Mouse (Mus musculus): ENCODE results near the gene Cnot11.
A peak's percentile ranks its signal among the peaks of the same experiment; 100 is the strongest.

The Cnot11 gene

DNA sequence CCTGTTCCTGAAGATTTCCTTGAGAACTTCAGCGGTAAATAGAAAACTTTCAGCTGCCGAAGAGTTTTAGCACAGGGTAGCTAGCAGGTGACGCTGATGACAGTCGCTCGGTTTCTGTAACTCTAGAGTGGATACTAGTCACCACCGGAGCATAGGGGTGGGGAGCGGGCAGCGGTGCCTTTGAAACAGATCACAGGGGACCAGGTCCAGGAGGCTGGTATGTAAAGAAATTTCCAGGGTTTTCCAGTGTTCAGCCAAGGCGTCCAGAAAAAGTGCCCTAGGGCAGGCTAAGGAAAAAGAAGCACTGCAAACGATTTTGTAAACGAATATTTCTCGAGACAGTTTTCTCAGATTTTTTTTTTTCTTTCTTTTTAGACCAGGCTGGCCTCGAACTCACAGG, at the start of gene Cnot11:
Gene Cnot11, plus strand, starts transcription at position 162 of the 400 bp plus-strand sequence.
- no peak for DNase-seq

DNA sequence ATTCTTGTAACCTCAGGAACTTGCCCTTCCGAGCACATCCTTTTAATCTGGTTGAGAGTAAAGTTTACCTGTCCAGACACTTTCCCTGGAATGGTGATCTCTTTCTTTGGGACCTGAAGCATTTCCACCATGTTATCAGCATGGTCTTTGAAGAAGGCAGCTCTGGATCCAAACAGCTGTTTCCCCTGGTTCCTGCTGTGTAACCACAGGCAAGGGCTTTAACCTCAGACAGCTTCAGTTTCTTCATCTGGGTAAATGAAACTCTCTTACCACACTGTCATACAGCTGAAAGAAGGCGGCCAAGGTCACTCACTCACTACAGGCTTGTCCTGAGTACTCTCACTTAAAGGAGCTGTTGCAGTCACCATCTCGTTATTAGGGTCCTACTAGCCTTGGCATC, 47.4 kb upstream of the Cnot11 start:
- DNase-seq = no peak

DNA sequence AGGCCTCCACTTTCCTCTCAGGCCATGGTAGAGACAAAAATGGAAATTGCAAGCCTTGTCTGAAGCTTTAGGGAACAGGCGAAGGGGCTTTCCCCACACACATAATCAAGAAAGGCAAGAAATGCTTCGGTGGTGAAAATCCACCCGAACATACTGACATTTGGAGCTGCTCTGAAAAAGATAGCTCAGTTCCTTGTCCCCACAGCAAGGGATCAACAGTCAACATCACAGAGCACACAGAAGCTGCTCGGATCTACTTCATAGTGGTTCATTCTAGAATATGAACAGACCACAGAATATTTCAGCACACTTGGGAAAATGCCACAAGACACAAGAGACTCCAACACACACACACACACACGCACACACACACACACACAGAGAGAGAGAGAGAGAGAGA, 41.6 kb upstream of the Cnot11 start:
- no peak for DNase-seq

DNA sequence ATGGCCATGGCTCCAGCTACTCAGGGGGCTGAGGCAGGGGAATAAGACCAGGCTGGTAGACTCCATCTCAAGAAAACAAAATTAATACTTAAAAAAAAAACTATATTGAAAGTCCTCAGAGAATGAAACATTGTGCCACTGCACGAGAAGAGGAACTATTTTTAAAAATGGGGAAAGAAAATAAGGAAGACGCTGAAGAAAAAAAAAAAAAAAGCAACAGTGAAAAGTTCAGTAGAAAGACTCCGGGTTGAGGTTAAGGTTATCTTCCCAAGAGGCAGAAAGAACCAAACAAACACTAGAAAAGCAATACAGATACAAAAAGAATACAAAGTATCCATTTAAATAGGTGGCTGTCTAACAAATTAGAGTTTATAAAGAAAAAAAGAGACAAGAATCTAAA, 41.1 kb upstream of the Cnot11 start:
- DNase-seq = no peak

DNA sequence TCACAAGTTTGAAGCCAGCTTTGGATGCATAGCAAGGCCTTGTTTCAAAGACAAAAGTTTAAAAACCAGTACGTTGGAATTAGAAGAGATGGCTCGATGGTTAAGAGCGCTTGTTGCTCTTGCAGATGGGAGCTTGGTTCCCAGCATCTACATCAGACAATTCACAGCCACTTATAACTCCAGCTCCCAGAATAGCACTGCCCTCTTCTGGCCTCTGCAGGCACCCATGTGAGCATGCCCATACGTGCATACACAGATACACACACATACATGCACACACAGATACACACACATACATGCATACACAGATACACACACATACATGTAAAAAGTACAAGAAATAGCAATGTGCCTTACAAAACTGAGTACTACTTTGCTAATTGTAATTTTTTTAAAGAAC, 37.8 kb upstream of the Cnot11 start:
- DNase-seq = no peak

DNA sequence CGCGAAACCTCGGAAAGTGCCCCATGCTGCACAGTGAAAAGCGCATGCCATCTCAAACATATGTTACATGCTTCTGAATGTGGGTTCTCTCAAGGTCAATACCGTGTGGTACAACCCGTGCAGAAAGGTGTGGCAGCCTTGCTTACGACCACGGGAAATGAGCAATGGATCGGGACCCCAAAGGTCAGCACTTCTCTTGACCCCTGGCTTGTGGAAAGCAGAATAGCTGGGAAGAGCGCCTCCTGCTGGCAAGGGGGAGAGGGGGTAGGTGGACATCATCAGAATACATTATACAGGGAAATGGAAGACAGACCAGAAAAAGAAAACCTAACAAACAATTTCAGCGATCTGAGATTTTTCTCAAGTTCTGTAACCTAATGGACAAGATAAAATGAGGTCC, 37.0 kb upstream of the Cnot11 start:
- DNase-seq = no peak

DNA sequence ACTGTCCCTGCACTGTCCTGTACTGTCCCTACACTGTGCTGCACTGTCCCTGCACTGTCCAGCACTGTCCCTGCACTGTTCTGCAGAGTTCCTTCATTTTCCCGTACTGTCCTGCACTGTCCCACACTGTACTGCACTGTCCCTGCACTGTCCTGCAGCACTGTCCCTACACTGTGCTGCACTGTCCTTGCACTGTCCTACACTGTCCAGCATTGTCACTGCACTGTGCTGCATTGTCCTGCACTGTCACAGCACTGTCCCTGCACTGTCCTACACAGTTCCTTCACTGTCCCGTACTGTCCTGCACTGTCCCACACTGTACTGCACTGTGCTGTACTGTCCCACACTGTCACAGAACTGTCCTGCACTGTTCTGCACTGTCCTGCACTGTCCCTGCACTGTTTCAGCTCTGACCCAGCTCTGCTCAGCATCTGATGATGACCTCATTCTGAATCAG, 35.3 kb upstream of the Cnot11 start:
- no peak for DNase-seq

DNA sequence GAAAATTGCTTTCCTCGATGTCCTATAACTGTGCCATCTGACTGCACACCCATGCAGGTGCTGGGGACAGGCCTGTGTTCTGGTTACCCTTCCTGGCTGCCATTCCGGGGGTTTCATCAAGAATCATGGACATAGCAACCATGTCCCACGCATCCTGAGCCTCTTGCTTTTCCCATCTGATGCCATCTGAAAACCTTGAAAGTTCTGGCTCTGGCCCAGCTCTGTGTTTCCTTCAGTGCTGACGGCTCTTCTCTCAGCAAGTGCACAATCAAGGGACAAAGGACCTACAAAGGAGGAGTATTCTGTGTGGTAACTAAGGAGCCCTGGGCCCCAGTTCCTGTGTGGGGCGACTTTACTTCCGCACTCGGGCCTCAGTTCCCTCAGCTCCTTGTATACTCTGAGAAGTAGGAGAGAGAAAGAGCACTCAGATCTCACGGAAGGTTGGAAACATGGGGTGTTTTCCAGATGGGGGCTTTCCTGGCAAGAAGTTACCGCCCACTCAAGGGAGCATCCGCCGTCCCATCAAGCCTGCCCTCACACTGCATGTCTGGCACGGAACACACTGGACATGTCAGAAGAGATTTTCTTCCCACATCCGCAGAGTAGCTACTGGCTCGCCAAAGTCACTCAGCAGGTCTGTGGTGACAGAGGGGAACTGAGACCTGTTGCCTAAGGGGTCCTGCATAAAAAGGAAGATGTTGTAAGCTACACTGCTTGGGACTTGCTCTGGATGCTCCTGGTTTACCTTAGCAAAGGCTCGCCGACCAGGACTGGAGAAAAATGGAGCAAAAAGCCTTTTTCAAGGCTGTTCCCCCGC, 31.8 kb upstream of the Cnot11 start:
- peak; percentile 20 for DNase-seq

DNA sequence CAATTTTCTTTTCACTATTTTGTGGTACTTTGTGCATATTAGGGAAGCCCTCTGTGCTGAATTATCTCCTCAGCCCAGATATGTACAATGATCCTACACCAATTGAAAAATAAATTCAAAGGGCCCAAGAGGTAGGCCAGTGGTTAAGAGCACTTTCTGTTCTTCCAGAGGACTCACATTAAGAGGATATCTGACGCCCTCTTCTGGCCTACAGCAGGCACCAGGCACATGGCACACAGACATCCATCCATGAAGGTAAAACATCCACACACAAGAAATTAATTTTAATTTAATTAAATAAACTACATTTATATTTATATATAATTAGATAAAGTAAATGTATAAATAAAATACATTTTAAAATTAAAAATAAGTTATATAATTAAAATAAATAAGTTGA, 30.5 kb upstream of the Cnot11 start:
- DNase-seq = peak; percentile 77

DNA sequence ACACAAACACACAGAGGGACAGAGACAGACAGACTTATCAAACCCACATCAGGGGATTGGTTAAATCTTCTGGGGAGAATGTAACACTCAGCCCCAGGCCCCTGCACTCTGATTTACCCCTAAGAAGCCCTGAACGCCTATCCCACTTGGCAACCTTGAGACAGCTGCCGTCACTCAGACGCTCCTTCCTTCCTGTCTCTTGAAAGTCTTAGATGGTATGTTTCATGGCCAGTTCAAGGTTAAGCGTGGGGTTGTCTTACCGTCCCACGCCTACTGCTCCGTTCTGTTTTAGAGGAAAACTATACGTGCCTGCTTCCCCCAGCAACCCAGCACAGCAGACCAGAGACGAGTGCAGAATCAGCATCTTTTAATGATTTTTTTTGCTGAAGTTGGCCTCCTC, 29.2 kb upstream of the Cnot11 start:
- no peak for DNase-seq

DNA sequence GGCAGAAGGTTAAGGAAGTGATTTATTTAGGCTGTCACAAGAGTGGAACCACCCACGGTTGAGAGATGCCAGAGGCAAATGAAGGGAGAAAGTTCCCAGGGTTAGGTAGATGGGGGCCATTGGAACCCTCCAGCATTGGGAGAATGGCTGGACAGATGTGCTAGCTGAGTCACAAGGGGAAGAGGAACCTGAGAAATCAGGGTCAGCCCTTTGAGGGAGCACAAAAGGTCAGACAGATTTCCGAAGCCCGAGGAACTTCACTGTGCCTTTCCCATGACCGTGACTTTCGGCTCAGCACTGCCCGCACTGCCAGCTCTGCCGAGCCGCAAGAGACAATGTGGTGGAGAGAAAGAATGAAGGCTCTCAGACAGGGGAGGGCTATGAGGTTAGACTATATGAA, 23.0 kb upstream of the Cnot11 start:
- no peak for DNase-seq

DNA sequence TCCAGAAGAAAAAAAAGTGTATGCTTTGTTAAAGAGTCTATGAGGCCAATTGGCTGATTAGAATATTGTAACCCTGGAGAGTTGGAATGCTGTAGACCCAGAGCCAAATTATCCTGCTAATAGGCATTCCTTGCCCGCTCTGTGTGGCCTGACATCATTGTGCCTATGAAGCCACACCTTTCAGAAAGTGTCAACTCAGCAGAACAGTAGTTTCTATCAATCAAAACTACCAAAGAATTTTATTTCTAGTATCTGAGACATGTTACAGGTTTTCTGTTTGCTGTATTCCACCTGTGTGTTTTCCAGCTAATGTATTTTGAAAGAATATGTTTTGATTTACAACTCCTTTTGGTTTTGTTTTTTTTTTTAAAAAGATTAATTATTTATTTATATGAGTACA, 22.6 kb upstream of the Cnot11 start:
- DNase-seq = no peak

DNA sequence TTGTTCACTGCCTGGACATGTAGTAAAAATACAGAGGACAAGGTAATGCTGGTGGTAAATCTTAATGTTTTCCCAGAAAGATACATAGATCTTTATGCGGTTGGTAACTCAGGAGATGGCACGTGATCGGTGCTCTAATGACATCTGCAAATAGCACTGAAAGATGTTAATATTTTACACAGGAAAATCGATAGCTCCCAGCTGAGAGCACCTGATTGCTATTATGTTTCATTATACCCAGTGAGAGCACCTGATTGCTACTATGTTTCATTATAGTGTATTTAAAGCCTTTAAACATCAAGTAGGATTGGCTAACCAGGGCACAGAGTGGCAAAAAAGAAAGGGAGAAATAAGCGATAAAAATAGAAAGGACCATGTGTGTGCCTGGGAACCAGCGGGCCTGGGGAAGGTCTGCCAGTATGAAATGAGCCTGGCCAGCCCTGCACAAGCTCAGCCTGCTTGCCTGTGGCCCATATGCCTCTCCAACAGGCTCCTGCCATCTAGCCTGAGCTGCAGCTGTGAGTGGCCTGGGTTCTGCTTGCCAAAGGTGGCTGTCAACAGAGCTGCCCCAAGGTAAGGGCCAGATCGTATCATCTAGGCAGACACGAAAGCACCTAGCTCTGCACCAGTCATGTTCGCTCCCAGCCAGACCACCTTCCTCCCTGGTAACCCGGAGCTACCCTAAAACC, 19.3 kb upstream of the Cnot11 start:
- no peak for DNase-seq

DNA sequence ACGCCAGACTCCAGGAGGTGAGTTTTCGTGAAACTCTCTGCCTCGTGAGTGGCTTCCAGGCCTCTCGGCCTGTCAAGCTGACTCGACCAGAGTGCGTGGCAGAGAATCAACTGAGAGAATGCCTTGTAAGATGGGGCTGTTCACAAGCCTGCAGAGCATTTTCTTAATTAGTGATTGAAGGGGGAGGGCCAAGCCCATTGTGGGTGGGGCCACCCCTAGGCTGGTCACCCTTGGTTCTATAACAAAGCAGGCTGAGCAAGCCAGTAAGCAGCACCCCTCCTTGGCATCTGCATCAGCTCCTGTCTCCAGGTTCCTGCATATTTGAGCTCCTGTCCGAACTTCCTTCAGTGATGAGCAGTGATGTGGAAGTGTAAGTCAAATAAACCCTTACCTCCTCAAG, 13.5 kb upstream of the Cnot11 start:
- no peak for DNase-seq

DNA sequence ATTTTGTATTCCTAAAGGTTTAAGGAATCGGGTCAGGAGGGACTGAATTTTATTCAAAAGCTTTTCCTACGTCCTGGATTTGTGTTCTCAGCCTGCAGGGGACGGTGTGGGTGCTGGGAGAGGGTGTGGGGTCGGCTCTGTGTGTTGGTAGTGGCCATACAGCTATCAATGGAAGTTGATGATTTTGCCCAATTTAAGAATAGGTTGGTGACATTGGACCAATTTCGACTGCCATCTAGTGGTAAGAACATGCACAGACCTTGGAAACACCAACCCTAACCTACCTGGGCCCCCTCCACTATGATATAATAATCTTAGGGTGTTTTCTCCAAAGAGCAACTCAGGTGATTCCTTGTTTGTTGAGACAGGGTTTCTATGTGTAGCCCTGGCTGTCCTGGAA, 12.3 kb upstream of the Cnot11 start:
- DNase-seq = peak; percentile 70

DNA sequence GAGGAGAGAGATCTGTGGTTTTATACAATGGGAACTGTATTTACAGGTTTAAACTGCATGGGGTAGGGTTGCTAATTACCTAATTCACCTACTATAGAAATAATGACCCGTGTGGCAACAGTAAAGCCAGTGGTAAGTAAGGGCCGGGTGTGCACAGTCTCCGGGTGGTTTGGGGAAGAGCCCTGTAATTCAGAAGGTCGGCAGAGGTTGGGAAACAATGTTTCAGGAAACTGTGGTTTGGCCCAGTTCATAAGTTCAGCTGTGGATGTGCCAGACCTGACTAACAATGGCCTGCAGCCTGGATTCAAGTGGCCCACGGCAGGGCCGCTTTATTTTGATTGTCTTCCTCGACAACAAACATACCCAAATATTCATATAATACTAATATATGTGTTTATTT, 9.0 kb upstream of the Cnot11 start:
- peak; percentile 62 for DNase-seq

DNA sequence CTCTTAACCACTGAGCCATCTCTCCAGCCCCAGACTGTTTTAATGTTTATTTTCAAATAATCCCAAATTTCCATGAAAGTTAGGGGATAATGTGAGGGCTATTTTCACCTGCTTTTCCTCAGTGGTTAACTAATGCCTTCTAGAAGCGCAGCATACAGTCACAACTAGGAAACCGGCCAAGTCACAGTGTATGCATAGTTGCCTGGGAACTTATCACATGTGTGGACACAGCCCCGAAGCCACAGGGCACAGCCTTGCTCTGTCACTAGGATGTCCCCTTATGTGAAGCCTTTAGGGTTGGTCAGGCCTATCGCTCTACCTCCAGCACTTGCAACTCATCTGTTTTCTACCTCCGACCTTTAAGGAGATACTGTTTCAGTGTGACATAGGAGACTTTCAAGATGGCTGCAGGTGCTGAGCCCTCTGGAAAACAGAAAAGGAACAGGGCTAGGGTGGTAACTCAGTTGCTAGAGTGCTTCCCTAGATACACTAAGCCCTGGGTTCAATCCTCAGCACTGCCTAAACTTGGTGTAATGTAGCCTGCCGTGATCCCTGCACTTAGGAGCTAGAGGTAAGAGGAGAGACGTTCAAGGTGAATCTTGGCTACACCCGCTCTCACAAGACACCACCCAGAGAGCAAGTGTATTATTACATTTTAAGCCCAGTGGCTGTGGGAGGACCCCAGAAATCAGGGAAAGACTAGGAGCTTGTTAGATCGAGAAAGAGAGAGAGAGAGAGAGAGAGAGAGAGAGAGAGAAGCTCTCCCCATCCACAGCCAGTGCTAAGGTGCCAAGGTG, 8.2 kb upstream of the Cnot11 start:
- DNase-seq = peak; percentile 59

DNA sequence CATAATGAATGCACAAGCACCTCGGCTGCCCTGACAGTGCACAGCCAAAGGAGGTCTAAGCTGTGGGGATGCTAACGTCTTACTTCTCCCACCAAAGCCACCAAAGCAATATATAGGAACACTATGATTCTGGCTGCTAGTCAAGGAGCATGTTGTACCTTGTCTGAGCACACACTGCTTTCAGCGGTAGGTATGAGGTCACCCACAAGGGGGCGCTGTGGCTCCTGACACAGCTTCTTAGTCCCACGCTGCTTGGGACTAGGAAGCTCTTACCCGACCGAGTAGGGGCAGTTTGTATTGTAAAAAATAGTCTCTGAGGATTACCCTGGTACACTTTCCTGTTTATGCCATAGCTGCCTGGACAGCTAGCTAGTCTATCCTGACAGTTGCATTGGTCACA, 7.4 kb upstream of the Cnot11 start:
- peak; percentile 90 for DNase-seq

DNA sequence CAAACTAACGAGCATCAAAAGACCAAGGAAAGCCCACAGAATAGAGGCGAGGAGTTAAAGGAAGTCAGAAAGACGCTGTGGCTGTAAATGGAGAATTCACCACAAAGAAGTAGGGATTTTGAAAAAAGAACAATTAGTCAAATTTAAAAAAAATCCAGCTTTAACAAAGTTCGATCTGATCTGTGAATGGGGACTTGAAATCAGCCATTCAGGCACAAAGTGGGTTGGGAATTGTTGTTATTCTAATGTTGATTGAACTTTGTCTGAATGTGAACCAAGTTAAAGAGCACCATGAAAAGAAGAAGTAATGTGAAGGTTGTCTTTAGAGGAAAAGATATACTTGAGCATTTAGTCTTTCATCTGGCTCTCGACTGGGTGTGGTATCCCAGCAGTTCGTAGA, 6.5 kb upstream of the Cnot11 start:
- no peak for DNase-seq

DNA sequence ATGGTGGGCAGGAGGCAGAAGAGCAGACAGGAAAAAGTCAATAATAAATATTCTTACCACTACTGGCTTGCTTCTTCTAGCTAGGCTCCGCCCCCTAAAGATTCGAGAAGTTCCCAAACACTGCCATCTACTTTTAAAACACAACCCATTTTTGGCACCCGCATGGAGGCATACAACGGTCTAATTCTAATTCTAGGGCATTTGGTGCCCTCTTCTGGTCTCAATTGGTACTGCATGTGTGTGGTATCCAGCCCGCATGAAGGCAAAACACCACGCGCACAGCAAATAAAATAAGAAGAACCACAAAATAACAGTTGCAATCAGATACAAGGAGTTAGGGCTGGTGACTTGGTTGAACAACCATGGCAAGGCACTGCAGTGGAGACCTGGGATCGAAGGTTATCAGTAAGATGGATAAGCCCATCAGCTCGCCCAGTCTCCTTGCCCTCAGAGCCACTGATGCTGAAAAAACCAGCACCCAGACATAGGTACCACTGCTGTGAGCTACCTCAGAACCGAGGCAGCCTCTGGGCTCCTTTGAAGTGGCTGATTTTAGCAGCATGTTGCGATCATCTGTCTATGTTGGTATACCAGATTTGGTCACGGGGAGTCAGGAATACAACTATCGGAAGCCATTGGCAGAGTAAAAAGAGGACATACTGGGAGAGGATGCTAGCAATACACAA, 4.4 kb upstream of the Cnot11 start:
- DNase-seq = peak; percentile 93

DNA sequence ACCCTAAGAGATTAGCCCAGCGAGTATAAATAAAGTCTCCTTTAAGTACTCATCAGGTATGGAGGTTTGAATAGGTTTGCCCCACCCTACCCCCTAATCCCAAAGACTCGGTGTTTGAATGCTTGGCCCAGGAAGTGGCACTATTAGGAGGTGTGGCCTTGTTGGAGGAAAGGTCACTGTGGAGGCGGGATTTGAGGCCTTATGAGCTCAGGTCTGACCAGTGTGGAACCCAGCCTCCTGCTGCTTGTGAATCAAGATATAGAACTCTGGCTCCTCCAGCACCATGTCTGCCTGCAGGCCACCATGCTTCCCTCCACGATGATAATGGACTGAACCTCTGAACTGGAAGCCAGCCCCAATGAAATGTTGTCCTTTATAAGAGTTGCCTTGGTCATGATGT, 3.8 kb upstream of the Cnot11 start:
- DNase-seq = no peak

DNA sequence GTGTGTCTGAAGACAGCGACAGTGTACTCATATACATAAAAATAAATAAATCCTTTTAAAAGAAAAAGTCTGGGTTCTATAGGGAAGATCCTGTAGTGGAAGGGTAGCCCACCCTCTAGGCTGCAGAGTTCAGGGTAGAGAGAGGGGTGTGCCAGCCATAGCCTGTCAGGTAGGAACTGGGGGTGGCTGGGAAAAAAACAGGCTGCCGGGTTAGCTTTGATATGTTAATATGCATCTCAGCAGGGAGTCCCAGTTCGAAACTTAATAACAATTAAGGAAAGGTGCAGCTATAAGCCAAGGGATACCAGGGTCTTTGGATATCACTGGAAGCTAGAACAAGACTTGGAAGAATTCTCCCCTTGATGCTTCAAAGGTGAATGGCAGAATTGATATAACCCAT, 875 bp upstream of the Cnot11 start:
- no peak for DNase-seq

All from lung, postnatal 36 days (tissue).